Mouse (Mus musculus) MEL (cell line): ENCODE measurements around the gene Plcg2.

Experiments used
- BHLHE40 ChIP-seq: IDR thresholded peaks from 2 replicates; pipeline ENCODE4 v1.6.1; 2012; ENCODE audit warnings: low read depth, mild to moderate bottlenecking, inconsistent platforms, low read length, improper control_type of control experiment, borderline replicate concordance
- CTCF ChIP-seq, 3 experiments: IDR thresholded peaks in 2 of 3; conservative IDR thresholded peaks in 1 of 3; 2 replicates each; pipeline ENCODE4 v1.5.1; 2011 to 2012; ENCODE audit warnings: low read length in 3 of 3, low read depth in 2 of 3, mild to moderate bottlenecking in 2 of 3, improper control_type of control experiment in 1 of 3, inconsistent platforms in 1 of 3, mixed read lengths in 1 of 3, moderate library complexity in 1 of 3; ENCODE audit not compliant: control insufficient read depth in 1 of 3, insufficient read depth in 1 of 3, poor library complexity in 1 of 3, severe bottlenecking in 1 of 3
- GATA1 ChIP-seq: IDR thresholded peaks from 2 replicates; pipeline ENCODE4 v1.6.1; 2011; ENCODE audit warnings: low read depth, low read length, improper control_type of control experiment
- HCFC1 ChIP-seq: IDR thresholded peaks from 2 replicates; pipeline ENCODE4 v1.6.1; 2012; ENCODE audit warnings: low read depth, mild to moderate bottlenecking, inconsistent platforms, low read length, improper control_type of control experiment, moderate library complexity
- KAT2A ChIP-seq: conservative IDR thresholded peaks from 2 replicates; pipeline ENCODE4 v1.6.1; 2012; ENCODE audit warnings: low read depth, low read length, improper control_type of control experiment, inconsistent platforms
- MAX ChIP-seq: IDR thresholded peaks from 2 replicates; pipeline ENCODE4 v1.6.1; 2011; ENCODE audit warnings: low read length, improper control_type of control experiment
- MAZ ChIP-seq: IDR thresholded peaks from 2 replicates; pipeline ENCODE4 v1.6.1; 2012; ENCODE audit warnings: low read depth, mild to moderate bottlenecking, inconsistent platforms, low read length, improper control_type of control experiment
- MXI1 ChIP-seq: IDR thresholded peaks from 2 replicates; pipeline ENCODE4 v1.6.1; 2011; ENCODE audit warnings: mild to moderate bottlenecking, low read depth, low read length, improper control_type of control experiment
- MYC ChIP-seq: IDR thresholded peaks from 2 replicates; pipeline ENCODE4 v1.6.1; 2011; ENCODE audit warnings: low read depth, mild to moderate bottlenecking, low read length, improper control_type of control experiment, moderate library complexity
- POLR2A ChIP-seq, 2 experiments: IDR thresholded peaks; 2 replicates each; pipeline ENCODE4 v1.6.1; 2011 to 2012; ENCODE audit warnings: low read length in 2 of 2, mild to moderate bottlenecking in 2 of 2, control low read depth in 1 of 2, improper control_type of control experiment in 1 of 2, low read depth in 1 of 2, moderate library complexity in 1 of 2; ENCODE audit not compliant: control insufficient read depth in 1 of 2, insufficient read depth in 1 of 2, poor library complexity in 1 of 2
- TBP ChIP-seq: IDR thresholded peaks from 2 replicates; pipeline ENCODE4 v1.8.0; 2011; ENCODE audit warnings: low read depth, low read length, improper control_type of control experiment
- ZKSCAN1 ChIP-seq: IDR thresholded peaks from 2 replicates; pipeline ENCODE4 v1.6.1; 2012; ENCODE audit warnings: low read depth, mild to moderate bottlenecking, inconsistent platforms, low read length, improper control_type of control experiment, moderate library complexity
- ZNF384 ChIP-seq: IDR thresholded peaks from 2 replicates; pipeline ENCODE4 v1.6.1; 2012; ENCODE audit warnings: low read depth, mild to moderate bottlenecking, inconsistent platforms, low read length, improper control_type of control experiment

- TF ChIP-seq TBP (no peak), BHLHE40 (no peak), KAT2A (no peak), ZKSCAN1 (no peak), GATA1 (no peak), ZNF384 (no peak), POLR2A (IDR thresholded peaks at IDR 0.05; ENCODE audit: control insufficient read depth in 1 of 2, insufficient read depth in 1 of 2, low read depth in 1 of 2, low read length in 2 of 2, poor library complexity in 1 of 2) (no peak), MYC (no peak), MAZ (no peak), MXI1 (no peak), HCFC1 (no peak), CTCF (IDR thresholded peaks at IDR 0.05 in 2 of 3, conservative IDR thresholded peaks at IDR 0.05 in 1 of 3; ENCODE audit: control insufficient read depth in 1 of 3, insufficient read depth in 1 of 3, low read depth in 2 of 3, low read length in 3 of 3, poor library complexity in 1 of 3, severe bottlenecking in 1 of 3) (no peak), MAX (no peak)
Measured at GRCm38 (mm10) chr8:117658990-117659389, 160.9 kb downstream of the Plcg2 start.
